Mouse (Mus musculus) cerebellum, postnatal 10 days (tissue): ENCODE measurements around the gene Ints13.

ENCODE experiments used
- DNase-seq, 2 experiments: peaks; one replicate each; pipeline ENCODE4 v3.0.0; 2021; ENCODE audit warnings: mixed read lengths in 2 of 2

Ints13 gene

DNA sequence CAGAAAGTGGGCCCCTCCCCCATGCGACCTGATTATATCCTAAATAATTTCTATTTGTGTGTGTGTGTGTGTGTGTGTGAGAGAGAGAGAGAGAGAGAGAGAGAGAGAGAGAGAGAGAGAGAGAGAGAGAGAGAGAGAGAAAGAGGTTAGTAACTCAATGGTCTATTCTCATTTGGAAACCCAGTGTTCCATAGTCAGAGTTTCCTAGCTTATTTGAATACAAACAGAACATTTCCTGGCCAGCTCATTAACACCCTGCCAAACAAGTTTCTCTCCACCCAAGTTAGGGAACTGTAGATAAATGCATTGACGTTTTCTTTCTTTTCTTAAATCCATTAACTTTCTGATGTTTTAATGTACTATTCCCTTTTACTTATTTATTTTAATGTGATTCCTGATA is 39.6 kb downstream of the Ints13 start:
- no peak for DNase-seq

DNA sequence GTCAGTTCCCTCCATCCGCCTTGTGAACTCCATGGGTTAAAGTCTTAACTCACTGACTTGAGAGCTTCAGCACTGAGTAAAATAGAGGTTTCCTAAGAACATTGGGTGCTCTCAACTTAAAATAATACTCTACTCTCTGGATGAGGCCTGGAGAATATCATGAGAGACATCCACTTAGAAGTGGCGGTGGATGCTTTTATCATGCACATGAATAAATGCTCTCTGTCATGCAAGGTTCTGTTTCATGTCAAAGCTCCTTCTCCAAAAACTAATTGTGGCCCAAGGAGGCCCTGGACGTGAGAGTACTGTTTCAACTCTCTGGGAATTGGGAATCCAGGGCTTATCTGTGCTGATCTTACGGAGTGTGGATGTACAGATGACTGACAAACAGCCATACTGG is 40.5 kb downstream of the Ints13 start:
- no peak for DNase-seq

DNA sequence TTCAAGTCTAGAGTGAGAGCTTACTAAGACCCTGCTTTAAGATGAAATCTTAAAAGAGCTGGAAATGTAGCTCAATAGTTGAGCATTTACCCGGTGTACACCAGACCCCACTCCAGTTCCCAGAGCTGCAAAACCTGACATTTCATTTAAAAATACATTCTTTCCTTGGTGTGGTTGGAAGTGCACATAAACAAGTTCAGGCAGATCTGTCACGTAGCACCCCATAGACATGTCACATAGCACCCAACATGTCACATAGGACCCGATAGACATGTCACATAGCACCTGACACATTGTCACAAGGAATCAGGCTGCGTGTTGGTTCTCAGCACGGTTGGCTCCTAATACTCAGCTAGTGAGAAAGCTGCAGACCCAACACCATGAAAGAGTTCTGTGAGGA is 42.1 kb downstream of the Ints13 start:
- DNase-seq, result no peak

DNA sequence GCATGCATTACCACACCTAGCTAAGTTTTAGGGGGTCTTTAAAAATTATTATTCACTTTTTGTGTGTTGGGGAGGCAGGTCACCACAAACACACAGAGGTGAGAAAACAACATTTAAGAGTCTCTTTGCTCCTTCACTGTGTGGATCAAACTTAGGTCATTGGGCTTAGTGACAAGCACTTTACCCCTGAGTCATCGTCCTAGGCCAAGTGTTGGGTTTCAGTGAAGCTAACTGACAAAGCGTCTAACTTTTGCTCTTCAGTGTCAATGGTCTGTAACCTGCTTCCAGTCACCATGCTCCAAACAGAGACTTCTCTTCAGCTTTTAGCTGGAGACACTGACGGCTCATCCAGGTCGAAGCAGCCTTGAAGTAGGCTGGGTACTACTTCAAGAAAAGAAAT is 44.5 kb downstream of the Ints13 start:
- no peak for DNase-seq

DNA sequence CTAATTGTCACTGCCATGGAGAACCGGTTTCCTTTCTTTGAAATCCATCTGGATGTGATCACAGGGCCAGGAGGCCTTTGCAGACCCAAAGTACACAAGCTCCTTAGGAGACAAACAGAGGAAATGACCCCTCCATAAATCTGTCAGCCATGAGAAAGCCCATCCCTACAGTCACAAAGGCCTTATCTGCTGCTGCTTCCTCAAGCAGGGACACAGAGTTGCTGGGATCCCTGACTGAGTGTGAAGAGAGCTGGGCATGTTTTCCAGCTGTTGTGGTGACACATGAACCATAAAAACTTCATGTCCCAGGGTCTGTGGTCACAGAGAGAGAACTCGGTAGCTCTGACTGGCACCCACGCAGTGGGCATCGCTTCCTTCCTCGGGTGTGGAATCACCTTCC is 46.9 kb downstream of the Ints13 start:
- no peak for DNase-seq

DNA sequence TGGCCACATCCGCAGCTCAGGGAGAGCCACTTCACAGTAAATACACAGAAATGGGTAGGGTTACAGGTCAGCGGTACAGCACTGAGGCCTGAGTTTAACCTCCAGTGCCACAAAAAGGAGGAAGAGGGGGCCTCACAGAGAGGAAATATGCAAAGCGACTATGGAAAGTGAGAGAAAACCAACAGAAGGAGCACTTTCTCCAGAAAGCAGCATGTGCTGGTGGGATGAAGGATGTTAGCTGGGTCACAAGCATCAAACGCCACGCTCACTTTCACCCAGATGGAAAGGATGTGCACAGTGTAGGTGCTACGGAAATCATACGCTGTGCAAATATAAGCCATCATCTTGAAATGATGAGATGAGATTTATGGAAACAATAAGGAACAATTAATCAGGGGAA is 47.3 kb downstream of the Ints13 start:
- DNase-seq, result no peak

DNA sequence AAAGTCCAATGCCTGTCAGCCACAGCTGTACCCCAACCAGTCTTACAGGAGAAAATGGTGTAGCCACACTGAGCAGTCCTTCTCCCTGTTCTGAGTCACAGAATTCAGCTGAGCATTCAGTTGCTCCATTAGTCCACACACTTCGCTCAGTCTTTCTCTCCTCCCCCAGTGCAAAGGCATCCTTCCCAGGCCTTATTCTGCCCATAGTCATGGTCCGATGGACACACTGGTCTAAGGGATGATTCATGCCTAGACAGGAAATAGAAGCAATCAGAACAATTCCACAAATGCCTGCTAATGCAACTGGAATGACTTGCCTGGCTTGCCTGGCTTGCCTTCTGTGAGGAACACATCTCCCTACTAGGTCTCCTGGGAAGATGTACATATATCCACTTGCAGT is 50.1 kb downstream of the Ints13 start:
- DNase-seq, result no peak

DNA sequence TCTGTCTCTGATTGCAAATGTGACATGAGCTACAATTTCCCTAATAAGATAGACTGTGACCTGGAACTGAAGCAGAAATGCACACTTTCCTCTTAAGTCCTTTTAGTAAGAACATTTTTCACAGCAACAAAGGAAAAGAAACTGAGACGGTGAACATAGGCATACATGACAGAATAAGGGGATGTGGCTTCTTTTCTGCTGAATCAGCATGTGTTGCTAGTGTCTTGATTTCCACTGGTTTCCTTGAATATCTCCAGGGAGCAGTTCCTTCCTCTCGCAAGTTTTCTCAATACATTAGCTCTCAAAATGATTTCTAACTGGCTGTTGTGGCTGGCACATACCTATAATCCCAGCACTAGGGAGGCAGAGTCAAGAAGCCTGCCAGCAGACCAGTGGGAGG is 52.1 kb downstream of the Ints13 start:
- no peak for DNase-seq

DNA sequence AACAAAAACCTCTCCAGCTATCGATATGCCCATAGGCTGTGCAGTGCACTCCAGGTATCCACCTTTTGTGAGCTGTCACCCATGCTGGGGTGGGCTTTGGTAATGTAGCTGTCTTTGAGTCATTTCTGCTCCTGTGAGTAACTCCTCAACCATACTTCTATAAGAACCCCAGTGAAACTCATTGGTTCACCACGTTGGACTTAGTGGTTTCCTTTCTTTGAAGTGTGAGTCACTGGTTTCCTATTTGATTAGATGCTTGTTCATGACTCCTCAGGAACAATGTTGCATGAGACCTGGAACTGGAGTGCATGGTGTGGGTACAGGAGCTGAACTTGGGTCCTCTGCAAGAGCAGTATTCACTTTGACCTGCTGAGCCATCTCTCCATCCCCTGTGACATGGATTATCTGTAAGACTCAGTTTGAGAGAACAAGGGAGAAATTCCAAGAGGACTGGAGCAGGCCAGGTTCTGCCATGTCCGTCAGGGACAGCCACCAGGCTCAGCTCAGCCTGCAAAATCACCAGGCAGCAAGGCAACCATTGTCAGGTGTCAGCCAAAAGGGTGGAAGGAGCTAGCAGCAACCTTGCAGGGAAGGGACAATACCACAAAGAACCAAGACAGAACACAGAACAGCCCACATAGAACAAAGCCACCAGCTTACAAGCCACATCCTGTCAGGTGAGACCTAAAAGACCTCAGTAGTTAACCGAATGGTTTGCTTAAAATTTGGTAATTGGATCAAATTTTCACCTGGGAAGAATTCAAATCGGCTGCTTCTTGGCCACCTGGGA is 56.0 kb downstream of the Ints13 start:
- DNase-seq, result no peak

DNA sequence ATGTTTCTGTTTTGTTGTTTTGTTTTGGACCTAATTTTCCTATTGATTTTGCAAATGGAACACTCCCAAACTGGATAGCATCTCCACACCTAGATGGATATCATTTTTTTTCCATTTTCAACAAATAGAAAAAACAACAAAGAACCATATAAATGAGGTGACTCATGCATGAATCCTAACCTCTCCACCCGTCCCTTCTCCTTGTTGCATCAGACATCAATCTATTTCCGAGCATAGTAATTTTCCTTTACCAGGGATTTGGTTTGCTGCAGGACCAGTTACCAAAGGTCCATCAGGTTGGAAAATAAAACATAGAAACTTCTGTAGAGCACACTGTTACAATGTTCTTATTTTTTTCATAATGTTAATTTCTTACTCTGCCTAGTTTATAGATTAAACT is 58.6 kb downstream of the Ints13 start:
- no peak for DNase-seq

DNA sequence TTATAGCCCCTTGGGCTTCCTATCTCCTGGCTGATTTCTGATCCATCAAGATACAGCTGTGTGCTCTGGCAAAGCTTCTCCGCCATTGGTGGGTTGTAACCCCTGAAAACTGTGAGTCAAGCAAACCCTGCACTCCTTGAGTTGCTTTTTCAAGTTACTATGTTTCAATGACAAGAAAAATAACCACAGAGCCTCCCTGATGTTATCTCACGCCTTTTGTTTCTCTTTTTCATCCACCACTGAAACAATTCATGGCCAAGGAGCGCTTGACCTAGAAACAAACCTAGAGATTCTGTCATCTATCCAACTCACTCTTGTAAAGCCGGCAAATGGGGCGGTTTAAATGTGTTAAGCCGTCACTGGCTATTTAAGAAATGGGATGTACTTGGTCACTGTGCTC is 61.7 kb downstream of the Ints13 start:
- DNase-seq, result no peak

DNA sequence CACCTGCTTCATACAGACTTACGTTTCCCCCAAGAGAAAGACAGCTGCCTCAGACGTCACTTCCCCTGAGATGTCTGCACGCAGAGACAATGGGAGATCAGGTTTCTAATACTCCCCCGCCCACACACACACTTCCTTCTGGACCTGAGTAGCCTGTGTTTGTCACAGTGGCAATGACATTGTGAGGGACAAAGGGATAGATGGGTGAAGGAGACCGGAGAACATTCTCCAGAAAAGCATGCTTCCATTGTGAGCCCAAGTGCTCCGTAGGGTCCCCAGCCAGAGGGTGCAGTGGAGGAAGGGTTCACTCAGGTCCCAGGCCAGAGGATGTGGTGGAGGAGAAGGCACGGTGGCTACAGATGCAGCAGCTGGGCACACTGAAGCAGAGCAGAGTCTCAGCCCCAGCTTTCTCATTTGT is 63.1 kb downstream of the Ints13 start:
- no peak for DNase-seq

DNA sequence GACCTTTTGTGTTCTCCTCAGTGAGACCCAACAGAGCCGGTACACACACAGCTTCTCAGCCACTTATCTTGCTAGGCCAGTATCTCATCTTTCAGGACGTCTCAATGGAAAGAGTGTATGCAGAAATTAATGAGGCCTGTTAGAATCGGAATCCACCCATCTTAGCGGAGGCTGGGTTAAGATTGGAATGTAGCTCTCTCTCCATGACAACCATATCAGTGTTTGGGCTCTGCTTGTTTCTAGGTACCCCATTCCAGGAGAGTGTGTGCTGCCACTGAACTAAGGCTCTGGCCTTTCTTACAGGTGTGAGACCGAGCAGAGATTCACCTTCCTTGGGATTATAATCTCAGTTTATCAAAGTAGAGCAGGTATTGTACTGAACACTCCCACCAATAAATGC is 63.7 kb downstream of the Ints13 start:
- DNase-seq, result no peak

DNA sequence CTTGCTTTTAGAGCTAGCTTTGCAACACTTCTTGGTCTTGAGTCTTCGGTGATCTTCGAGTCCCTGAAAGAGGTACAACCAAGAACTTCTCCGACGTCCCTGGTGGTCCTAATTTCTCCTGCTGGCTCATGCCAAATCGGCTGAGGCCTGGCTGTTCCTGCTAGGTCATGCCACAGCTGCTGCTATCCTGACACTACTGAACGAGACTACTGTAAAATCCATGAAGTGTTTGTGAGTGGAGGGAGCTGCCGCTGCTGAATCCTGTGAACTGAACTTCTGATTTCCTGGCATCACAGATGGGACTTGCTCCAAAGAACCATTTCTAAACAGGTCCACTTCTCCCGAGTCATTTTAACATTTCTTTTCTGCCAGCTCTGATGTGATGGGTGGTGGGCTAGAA is 64.3 kb downstream of the Ints13 start:
- DNase-seq, result no peak

DNA sequence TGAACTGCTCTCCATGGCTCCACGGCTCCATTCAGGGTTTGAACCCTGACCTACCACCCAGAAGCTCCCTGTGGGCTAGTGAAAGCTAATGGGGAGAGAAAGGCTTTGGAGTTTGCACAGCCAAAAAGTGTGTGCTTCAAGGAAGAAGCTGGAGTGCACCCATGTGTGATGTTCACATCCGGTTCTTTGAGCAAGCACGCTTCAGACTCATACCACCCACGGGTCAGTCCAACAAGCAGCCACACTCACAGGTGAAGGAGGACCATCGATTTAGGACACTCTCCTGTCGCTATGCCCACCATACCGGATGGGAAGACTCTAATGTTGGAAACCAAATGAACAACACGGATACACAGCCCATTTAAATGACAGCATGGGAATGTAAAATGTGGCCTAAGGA is 66.1 kb downstream of the Ints13 start:
- no peak for DNase-seq

DNA sequence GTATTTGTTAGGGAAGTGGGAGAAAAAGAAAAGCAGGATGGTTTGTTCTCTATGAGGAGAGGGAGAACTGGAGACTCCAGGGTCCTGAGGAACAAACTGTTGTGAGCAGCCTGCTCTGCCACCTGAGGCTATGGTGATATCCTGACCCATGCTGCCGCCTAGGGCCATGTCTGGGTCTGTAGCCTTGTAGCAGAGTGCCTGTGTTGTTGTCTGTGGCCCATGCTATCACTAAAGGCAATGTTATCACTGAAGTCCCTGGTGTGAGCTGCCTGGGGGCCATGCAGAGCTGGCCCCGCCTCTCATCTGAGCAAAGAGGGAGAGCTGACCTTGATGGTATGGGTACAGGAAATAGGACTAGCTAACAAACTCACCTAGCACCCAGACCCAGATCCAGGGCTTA is 67.7 kb downstream of the Ints13 start:
- DNase-seq, result no peak

DNA sequence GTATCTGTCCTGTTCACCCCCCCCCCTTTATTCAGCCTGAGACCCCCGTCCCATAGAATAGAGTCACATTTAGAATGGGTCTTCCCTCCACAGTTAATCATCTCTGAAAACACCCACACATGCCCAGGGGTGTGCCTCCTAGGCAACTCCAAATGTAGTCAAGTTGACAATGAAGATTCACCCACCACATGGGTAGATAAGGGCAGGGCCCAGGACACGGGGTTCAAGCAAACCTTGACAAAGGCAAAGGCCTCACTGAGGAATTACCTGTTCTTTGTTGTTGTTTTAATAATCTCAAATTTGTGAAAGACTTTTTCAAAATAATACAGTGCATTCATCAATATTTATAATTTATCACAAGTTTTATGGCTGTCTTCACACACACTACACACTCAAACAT is 73.2 kb downstream of the Ints13 start:
- DNase-seq, result no peak

DNA sequence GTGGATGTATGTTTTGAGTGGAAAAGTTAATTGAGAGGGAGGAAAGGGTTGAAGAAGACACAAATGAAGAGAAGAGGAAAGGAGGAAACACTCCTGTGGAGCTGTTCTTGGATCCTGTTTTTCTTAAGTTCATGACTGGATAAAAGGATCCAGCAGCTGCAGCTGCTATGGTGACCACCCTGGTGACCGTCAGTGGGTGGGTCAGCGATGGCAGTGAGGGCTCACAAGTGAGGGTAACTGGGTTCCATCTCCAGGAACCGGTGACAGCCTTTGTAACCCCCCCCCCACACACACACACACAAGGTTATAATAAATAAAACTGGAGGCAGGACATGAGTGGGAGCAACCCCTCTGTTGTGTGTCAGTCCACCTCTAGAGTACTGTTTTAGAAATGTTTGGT is 74.8 kb downstream of the Ints13 start:
- no peak for DNase-seq

DNA sequence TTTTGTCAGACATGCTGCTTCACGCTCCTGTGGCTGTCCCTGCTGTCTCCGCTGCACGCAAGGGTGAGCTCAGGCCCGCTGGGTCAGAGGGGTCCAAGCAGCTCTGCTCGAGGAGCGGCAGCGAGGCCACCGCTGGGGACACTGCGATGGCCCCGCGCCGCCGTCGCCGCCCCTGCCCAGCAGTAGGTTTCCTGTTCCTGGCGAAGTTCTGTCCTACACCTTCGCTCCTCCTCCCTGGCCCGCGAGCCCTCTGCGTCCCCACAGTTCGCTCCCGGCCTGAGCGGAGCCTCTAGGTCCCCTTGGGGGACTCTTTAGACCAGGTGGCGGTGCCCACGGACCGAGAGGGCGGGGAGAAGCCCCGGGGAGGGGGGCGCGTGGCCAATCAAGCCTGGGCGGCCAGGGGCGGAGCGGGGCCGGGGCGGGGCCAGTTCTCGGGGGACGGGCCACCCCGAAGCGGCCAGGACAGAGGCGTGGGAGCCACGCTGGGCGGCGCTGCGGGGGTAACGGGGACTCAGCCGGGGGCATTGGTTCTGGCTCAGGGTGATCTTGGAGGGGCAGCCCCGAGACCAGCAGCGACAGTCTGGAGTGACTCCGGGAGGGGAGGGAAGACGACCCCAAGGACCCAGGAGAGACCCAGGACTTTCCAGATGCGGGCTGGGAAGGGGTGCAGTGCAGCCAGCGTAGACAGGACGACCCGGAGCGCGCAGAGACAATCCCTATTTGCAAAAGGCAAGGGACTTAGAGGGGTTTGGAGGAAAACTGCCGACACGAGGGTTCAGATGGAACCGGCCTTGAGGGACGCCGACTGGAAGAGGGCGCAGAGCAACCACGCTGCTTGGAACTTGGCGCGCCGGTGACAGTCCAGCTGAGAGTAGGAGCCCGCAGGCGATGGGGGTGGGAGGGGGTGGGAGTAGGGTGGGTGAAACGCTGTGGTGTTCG is 75.5 kb downstream of the Ints13 start, which contains the start of gene Itpr2:
Itpr2 (minus strand) TSS at position 358 of the 939 bp plus-strand sequence.
- peak; percentile 72 to 86 for DNase-seq

DNA sequence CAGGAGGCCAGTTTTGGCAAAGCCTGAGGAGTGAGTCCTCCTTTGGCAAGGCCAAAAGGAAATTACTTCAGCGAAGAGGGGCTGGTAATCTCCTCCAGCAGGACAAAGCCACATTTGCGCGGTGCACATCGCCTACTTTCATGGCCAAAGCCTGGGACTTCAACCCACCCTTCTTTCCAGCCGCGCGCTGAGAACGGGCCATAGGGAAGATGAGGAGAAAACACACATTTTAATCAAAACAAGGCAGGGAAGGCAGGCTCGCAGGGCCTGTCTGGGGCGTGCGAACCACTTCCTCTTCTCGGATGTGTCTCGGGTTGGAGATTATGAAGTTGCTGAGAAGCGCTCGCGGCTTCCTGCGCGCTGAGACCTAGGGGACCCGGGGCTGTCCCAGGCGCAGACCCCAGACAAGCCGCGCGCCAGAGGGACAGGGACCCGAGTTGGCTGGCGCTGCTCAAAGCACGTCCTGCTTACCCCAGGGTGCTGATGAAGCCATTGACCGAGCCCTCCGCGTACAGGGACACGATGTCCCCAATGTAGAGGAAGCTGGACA is 76.2 kb downstream of the Ints13 start:
- DNase-seq, result peak; percentile 29 to 40

DNA sequence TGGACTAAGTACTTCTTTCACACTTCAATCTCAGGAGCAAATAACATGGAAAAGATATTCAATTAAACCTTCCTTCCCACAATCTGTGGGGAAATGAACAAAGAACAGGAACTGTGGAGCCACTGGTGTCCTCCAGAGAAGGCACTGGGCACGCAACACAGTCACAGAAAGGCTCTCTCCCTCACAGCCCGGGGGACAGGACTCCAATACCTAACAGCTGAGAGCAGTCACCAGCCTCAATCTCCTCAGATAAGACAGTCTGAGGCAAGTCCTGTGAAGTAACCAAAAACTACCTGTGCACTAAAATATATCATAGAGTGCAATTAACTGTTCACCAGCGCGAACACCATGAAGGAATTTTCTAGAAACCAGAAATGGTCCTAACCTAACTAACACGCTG is 76.9 kb downstream of the Ints13 start:
- no peak for DNase-seq

DNA sequence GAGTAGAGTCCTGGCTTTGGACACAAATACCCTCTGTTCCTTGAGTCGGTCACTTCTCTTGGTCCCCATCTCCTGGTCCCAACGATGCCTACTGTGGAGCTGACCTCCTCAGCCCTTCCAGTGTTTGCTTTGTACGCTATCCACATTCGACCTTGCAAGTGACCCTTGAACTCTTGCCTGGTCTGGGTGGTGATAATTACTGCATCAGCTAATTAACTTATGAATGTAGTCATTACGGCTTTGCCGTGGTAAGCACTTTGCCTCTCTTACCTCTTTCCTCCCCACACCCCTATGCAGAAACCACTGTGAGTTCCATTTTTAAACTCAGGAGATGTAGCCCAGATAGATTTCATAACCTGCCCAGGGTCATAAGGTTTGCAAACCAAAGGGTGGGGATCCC is 77.4 kb downstream of the Ints13 start:
- peak in 1 of 2 experiments; percentile 4 for DNase-seq
